Mouse (Mus musculus): Measurements from ENCODE around the gene Cxcl17. TPM values are rescaled to one million over a fixed set of nuclear protein-coding genes. Genes with fewer than 3 reads are reported as not detected.

The Cxcl17 gene
- polyA plus RNA-seq, 1 experiment from 2014 or later: 0.59 TPM

DNA sequence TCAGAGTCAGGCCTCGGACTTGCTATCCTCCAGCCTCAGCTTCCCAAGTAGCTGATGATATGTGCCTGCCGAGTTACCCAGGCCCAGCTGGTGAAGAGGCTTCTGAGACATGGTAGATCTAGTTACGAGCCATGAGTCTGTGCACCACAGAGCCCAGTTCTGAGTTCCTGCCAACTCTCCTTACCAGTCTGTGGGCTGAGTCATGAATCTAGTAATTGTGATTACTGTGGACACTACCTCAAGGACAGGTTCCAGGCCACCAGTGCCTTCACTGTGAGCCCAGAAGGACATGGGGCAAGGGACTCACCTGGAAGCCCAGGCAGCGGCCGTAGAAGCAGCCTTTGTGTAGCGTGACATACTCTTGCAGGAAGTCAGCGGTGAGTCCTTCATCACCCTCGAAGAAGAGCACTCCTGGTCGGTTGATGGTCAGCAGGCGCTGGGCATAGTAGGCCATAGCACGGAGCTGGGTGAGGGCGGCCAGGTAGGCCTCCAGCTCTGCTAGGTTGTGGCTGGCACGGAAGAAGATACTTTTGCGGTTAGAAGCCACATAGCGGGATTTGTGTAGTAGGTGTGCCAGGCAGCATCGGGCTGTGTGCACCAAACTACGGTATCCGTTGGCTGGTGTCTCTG is 24.8 kb downstream of the Cxcl17 start:
- H3K27ac ChIP-seq: no peak overlapping the region
- no peak overlapping the region for H3K4me3 ChIP-seq
- H3K36me3 ChIP-seq: peaks cover 61% of the 10 kb centered on the region
- H3K9me3 ChIP-seq: no peaks in the 10 kb centered on the region
- no peaks in the 10 kb centered on the region for H3K27me3 ChIP-seq
- WGBS: 94% methylated on average over 18 of the region's 18 CpGs
- H3K9ac ChIP-seq: no peak overlapping the region
- H3K4me2 ChIP-seq (replicated peaks): no peak overlapping the region
- no peak for ATAC-seq (ENCODE audit: insufficient number of reproducible peaks, insufficient read depth, low FRiP score, low TSS enrichment)
- H3K4me1 ChIP-seq: peaks cover 9% of the 10 kb centered on the region

GRCm38 (mm10) chr7:25385850-25386555 is 26.7 kb downstream of the Cxcl17 start:
- H3K4me2 ChIP-seq (replicated peaks): no peak overlapping the region
- H3K36me3 ChIP-seq: peaks cover 73% of the 10 kb centered on the region
- 88% methylated on average over 12 of the region's 12 CpGs for WGBS
- no peaks in the 10 kb centered on the region for H3K9me3 ChIP-seq
- H3K27ac ChIP-seq: no peak overlapping the region
- H3K4me3 ChIP-seq: no peak overlapping the region
- H3K4me1 ChIP-seq: peaks cover 8% of the 10 kb centered on the region
- H3K9ac ChIP-seq: no peak overlapping the region
- ATAC-seq (ENCODE audit: insufficient number of reproducible peaks, insufficient read depth, low FRiP score, low TSS enrichment): no peak
- H3K27me3 ChIP-seq: no peaks in the 10 kb centered on the region

- H3K9ac ChIP-seq: no peak overlapping the region
- H3K4me2 ChIP-seq (replicated peaks): no peak overlapping the region
- no peak overlapping the region for H3K27ac ChIP-seq
- no peak overlapping the region for H3K4me3 ChIP-seq
- H3K36me3 ChIP-seq: peaks cover 73% of the 10 kb centered on the region
- WGBS: 94% methylated on average over 12 of the region's 12 CpGs
- ATAC-seq (ENCODE audit: insufficient number of reproducible peaks, insufficient read depth, low FRiP score, low TSS enrichment): no peak
- H3K27me3 ChIP-seq: peaks cover 4% of the 10 kb centered on the region; the same call in 1 of the 2 replicates
- H3K9me3 ChIP-seq: no peaks in the 10 kb centered on the region
- H3K4me1 ChIP-seq: peaks cover 9% of the 10 kb centered on the region
Measured at GRCm38 (mm10) chr7:25385259-25385658, 27.4 kb downstream of the Cxcl17 start.

- H3K9me3 ChIP-seq: no peaks in the 10 kb centered on the region
- peaks cover 73% of the 10 kb centered on the region for H3K36me3 ChIP-seq
- H3K4me3 ChIP-seq: no peak overlapping the region
- H3K4me1 ChIP-seq: peaks cover 10% of the 10 kb centered on the region
- H3K27ac ChIP-seq: no peak overlapping the region
- no peak overlapping the region for H3K4me2 ChIP-seq (replicated peaks)
- 92% methylated on average over 9 of the region's 9 CpGs for WGBS
- no peak for ATAC-seq (ENCODE audit: insufficient number of reproducible peaks, insufficient read depth, low FRiP score, low TSS enrichment)
- no peak overlapping the region for H3K9ac ChIP-seq
- peaks cover 5% of the 10 kb centered on the region; the same call in 1 of the 2 replicates for H3K27me3 ChIP-seq
Measured at GRCm38 (mm10) chr7:25384818-25385217, 27.9 kb downstream of the Cxcl17 start.

- Histone ChIP-seq H3K27me3 (peaks cover 5% of the 10 kb centered on the region; the same call in 1 of the 2 replicates), H3K4me1 (peaks cover 8% of the 10 kb centered on the region; the same call in 1 of the 2 replicates), H3K9ac (peak overlapping the region; percentile 33; the same call in 1 of the 2 replicates), H3K4me3 (no peak overlapping the region), H3K36me3 (peaks cover 71% of the 10 kb centered on the region), H3K4me2 (replicated peaks) (no peak overlapping the region), H3K9me3 (no peaks in the 10 kb centered on the region), H3K27ac (no peak overlapping the region)
- ATAC-seq (ENCODE audit: insufficient number of reproducible peaks, insufficient read depth, low FRiP score, low TSS enrichment): no peak
- WGBS: 88% methylated on average over 13 of the region's 13 CpGs
Measured at GRCm38 (mm10) chr7:25384318-25384717, 28.4 kb downstream of the Cxcl17 start.

DNA sequence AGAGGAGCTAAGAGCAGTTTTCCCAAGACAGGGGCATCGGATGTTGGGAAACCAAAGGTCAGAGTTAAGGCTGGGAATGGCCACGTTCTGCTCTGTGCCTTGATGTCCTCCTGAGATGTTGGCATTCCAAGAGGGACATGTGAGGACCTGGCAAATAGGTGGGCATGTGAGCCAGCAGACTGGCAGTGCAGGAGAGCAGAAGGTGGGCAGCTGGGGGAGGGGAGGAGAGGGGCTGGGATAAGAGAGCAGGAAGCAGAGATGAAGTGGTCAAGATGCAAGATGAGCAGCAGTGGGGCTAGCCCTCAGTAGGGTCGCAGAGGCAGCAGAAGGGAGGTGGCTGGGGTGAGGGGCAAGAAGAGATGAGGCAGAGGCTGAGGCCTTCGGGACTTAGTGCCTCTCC is 28.8 kb downstream of the Cxcl17 start:
- Histone ChIP-seq H3K27ac (no peak overlapping the region), H3K9me3 (no peaks in the 10 kb centered on the region), H3K4me3 (no peak overlapping the region), H3K4me1 (peaks cover 10% of the 10 kb centered on the region; the same call in 1 of the 2 replicates), H3K27me3 (peaks cover 5% of the 10 kb centered on the region; the same call in 1 of the 2 replicates), H3K4me2 (replicated peaks) (no peak overlapping the region), H3K9ac (peak overlapping the region; percentile 33; the same call in 1 of the 2 replicates), H3K36me3 (peaks cover 67% of the 10 kb centered on the region)
- ATAC-seq (ENCODE audit: insufficient number of reproducible peaks, insufficient read depth, low FRiP score, low TSS enrichment): no peak
- 87% methylated on average over 4 of the region's 4 CpGs for WGBS

DNA sequence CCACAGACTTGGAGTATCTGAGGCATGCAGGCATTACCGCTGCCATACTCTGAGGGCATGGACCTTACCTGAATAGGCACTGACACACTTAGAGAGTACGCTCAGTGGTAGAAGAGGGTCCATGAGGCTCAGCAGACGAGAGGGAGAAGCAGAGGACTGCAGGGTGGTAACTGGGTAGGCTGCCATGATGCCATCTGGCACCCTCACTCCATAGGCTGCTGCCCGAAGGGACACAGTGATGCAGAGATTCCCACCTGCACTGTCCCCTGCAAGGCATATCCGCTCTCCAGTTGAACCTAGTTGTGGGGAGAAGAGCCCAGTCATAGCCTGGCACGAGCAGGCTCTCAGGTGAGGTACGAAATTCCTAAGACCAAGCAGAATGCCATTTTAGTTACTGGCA is 29.3 kb downstream of the Cxcl17 start:
- H3K36me3 ChIP-seq: peaks cover 64% of the 10 kb centered on the region

GRCm38 (mm10) chr7:25382541-25382940 is 30.1 kb downstream of the Cxcl17 start:
- Histone ChIP-seq H3K4me1 (peaks cover 10% of the 10 kb centered on the region; the same call in 1 of the 2 replicates), H3K27me3 (peaks cover 5% of the 10 kb centered on the region; the same call in 1 of the 2 replicates), H3K36me3 (peaks cover 56% of the 10 kb centered on the region), H3K4me3 (no peak overlapping the region), H3K9ac (no peak overlapping the region), H3K9me3 (no peaks in the 10 kb centered on the region), H3K4me2 (replicated peaks) (no peak overlapping the region), H3K27ac (no peak overlapping the region)
- no peak for ATAC-seq (ENCODE audit: insufficient number of reproducible peaks, insufficient read depth, low FRiP score, low TSS enrichment)

More for the DNA sequence above, 29.3 kb downstream of the Cxcl17 start:
- Histone ChIP-seq H3K9me3 (no peaks in the 10 kb centered on the region), H3K9ac (no peak overlapping the region), H3K4me3 (no peak overlapping the region), H3K27me3 (peaks cover 5% of the 10 kb centered on the region; the same call in 1 of the 2 replicates), H3K27ac (no peak overlapping the region), H3K4me2 (replicated peaks) (no peak overlapping the region), H3K4me1 (peaks cover 10% of the 10 kb centered on the region; the same call in 1 of the 2 replicates)
- 93% methylated on average over 7 of the region's 7 CpGs for WGBS
- ATAC-seq (ENCODE audit: insufficient number of reproducible peaks, insufficient read depth, low FRiP score, low TSS enrichment): no peak

DNA sequence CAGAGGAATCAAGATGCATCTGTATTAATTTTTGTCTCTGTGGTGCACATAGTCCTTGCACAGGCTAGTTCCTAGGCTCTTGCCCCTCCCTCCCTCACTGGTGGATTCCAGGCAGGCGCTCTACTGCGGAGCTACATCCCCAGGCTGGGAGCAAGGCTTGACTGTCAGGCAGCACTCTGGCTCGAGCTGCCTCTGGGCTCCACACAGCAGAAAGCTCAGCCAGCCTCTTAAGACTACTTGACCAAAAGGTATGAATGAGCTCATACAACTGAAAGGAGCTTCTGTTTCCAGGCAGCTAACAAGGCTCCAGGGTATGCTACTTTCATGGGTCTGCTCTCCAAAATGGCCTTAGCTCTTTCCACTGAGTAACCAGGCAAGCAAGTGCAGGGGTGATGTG is 31.4 kb downstream of the Cxcl17 start:
- Histone ChIP-seq H3K36me3 (peaks cover 45% of the 10 kb centered on the region), H3K9ac (no peak overlapping the region), H3K27me3 (peaks cover 5% of the 10 kb centered on the region; the same call in 1 of the 2 replicates), H3K27ac (no peak overlapping the region), H3K4me3 (no peak overlapping the region), H3K4me2 (replicated peaks) (no peak overlapping the region), H3K9me3 (no peaks in the 10 kb centered on the region), H3K4me1 (peaks cover 22% of the 10 kb centered on the region; the same call in 1 of the 2 replicates)
- 23% methylated on average over 3 of the region's 3 CpGs for WGBS
- no peak for ATAC-seq (ENCODE audit: insufficient number of reproducible peaks, insufficient read depth, low FRiP score, low TSS enrichment)

- 51% methylated on average over 18 of the region's 18 CpGs for WGBS
- peak overlapping the region; percentile 60; the same call in 1 of the 2 replicates for H3K9ac ChIP-seq
- no peak for ATAC-seq (ENCODE audit: insufficient number of reproducible peaks, insufficient read depth, low FRiP score, low TSS enrichment)
Measured at GRCm38 (mm10) chr7:25380392-25381283, 32.0 kb downstream of the Cxcl17 start.

More at GRCm38 (mm10) chr7:25380392-25381283, 32.0 kb downstream of the Cxcl17 start:
- peaks cover 39% of the 10 kb centered on the region for H3K36me3 ChIP-seq
- H3K27ac ChIP-seq: no peak overlapping the region
- peaks cover 22% of the 10 kb centered on the region; the same call in 1 of the 2 replicates for H3K4me1 ChIP-seq
- H3K4me2 ChIP-seq (replicated peaks): peak overlapping the region; percentile 82
- no peaks in the 10 kb centered on the region for H3K9me3 ChIP-seq
- peak overlapping the region; percentile 38 for H3K4me3 ChIP-seq
- peaks cover 5% of the 10 kb centered on the region; the same call in 1 of the 2 replicates for H3K27me3 ChIP-seq

Measured in embryonic facial prominence, embryonic 12.5 days (tissue).